Mouse (Mus musculus) c-Kit-negative CD71-positive TER-119-positive erythroid progenitor cells, embryonic 14.5 days (primary cell): Measurements from ENCODE around the gene Decr2.
"Not testable (repeated sequence)": the region's sequence is repeated elsewhere in the genome, so short reads cannot be mapped to it uniquely, and the experiment has no call there.

ENCODE experiments used
- DNase-seq: peaks from one replicate; pipeline ENCODE4 v3.0.0-alpha.2; 2013; ENCODE audit warnings: low read depth, low spot score

The Decr2 gene

GRCm38 (mm10) chr17:26113181-26113948 lies 23.2 kb upstream of the Decr2 start, which contains the start of gene Tmem8:
TSS of gene Tmem8 (plus strand) at chr17:26113299.
- no peak for DNase-seq

- DNase-seq = no peak
Observed at GRCm38 (mm10) chr17:26112751-26113150, 22.6 kb upstream of the Decr2 start.

GRCm38 (mm10) chr17:26111722-26112121 lies 21.6 kb upstream of the Decr2 start:
- DNase-seq = no peak

- no peak for DNase-seq
Observed at GRCm38 (mm10) chr17:26111024-26111423, 20.9 kb upstream of the Decr2 start.

- no peak for DNase-seq
Observed at GRCm38 (mm10) chr17:26110156-26110555, 20.0 kb upstream of the Decr2 start.

- no peak for DNase-seq
Observed at GRCm38 (mm10) chr17:26105619-26106018, 15.5 kb upstream of the Decr2 start.

- DNase-seq = no peak
Observed at GRCm38 (mm10) chr17:26101478-26101877, 11.3 kb upstream of the Decr2 start.

- no peak for DNase-seq
Observed at GRCm38 (mm10) chr17:26100166-26100565, 10.0 kb upstream of the Decr2 start.

- not testable (repeated sequence) for DNase-seq
Observed at GRCm38 (mm10) chr17:26099316-26099715, 9.2 kb upstream of the Decr2 start.

- DNase-seq = no peak
Observed at GRCm38 (mm10) chr17:26098461-26098860, 8.3 kb upstream of the Decr2 start.

GRCm38 (mm10) chr17:26095121-26095740 lies 5.1 kb upstream of the Decr2 start, which contains the start of gene Nme4:
TSS of gene Nme4 (minus strand) at chr17:26095602.
- DNase-seq = peak; percentile 63

GRCm38 (mm10) chr17:26094531-26095110 lies 4.5 kb upstream of the Decr2 start:
- DNase-seq = no peak

GRCm38 (mm10) chr17:26087059-26087564 lies 3.0 kb downstream of the Decr2 start:
- no peak for DNase-seq

GRCm38 (mm10) chr17:26080867-26081266 lies 9.3 kb downstream of the Decr2 start:
- DNase-seq = no peak

GRCm38 (mm10) chr17:26078851-26079250 lies 11.3 kb downstream of the Decr2 start:
- DNase-seq = no peak

- DNase-seq = no peak
Observed at GRCm38 (mm10) chr17:26075246-26075645, 14.9 kb downstream of the Decr2 start.

- DNase-seq = no peak
Observed at GRCm38 (mm10) chr17:26070136-26070535, 20.0 kb downstream of the Decr2 start.

- DNase-seq = peak; percentile 39
Observed at GRCm38 (mm10) chr17:26068831-26069739, 21.1 kb downstream of the Decr2 start, which contains the start of gene Rab11fip3. TSS of gene Rab11fip3 (minus strand) at chr17:26069555.

GRCm38 (mm10) chr17:26068024-26068830 lies 21.9 kb downstream of the Decr2 start:
- DNase-seq = no peak

- no peak for DNase-seq
Observed at GRCm38 (mm10) chr17:26066488-26067020, 23.6 kb downstream of the Decr2 start.
